Mouse (Mus musculus): Measurements from ENCODE around the gene Ptprr.

The Ptprr gene

GRCm38 (mm10) chr10:116264521-116264920, 246.5 kb downstream of the Ptprr start:
- DNase-seq (ENCODE audit: low read depth, low spot score) = no peak

- DNase-seq (ENCODE audit: low read depth, low spot score) = peak; percentile 91
Measured at GRCm38 (mm10) chr10:116266561-116267433, 248.8 kb downstream of the Ptprr start.

GRCm38 (mm10) chr10:116267434-116267822, 249.4 kb downstream of the Ptprr start:
- DNase-seq (ENCODE audit: low read depth, low spot score) = peak; percentile 26

GRCm38 (mm10) chr10:116268343-116268742, 250.3 kb downstream of the Ptprr start:
- peak; percentile 79 for DNase-seq (ENCODE audit: low read depth, low spot score)

GRCm38 (mm10) chr10:116270646-116271469, 252.8 kb downstream of the Ptprr start:
- no peak for DNase-seq (ENCODE audit: low read depth, low spot score)

GRCm38 (mm10) chr10:116271470-116271915, 253.5 kb downstream of the Ptprr start:
- no peak for DNase-seq (ENCODE audit: low read depth, low spot score)

- no peak for DNase-seq (ENCODE audit: low read depth, low spot score)
Measured at GRCm38 (mm10) chr10:116272156-116272555, 254.1 kb downstream of the Ptprr start.

- no peak for DNase-seq (ENCODE audit: low read depth, low spot score)
Measured at GRCm38 (mm10) chr10:116275280-116275679, 257.3 kb downstream of the Ptprr start, which contains the start of gene Ptprb. Gene Ptprb (plus strand): TSS chr10:116275523.

GRCm38 (mm10) chr10:116286697-116287344, 268.8 kb downstream of the Ptprr start:
- no peak for DNase-seq (ENCODE audit: low read depth, low spot score)

GRCm38 (mm10) chr10:116288130-116288529, 270.1 kb downstream of the Ptprr start:
- DNase-seq (ENCODE audit: low read depth, low spot score) = no peak

- DNase-seq (ENCODE audit: low read depth, low spot score) = no peak
Measured at GRCm38 (mm10) chr10:116290483-116290882, 272.5 kb downstream of the Ptprr start.

- DNase-seq (ENCODE audit: low read depth, low spot score) = peak; percentile 12
Measured at GRCm38 (mm10) chr10:116291153-116291755, 273.2 kb downstream of the Ptprr start.

- peak; percentile 69 for DNase-seq (ENCODE audit: low read depth, low spot score)
Measured at GRCm38 (mm10) chr10:116296439-116296838, 278.4 kb downstream of the Ptprr start.

GRCm38 (mm10) chr10:116297854-116298253, 279.8 kb downstream of the Ptprr start:
- DNase-seq (ENCODE audit: low read depth, low spot score) = peak; percentile 77

- DNase-seq (ENCODE audit: low read depth, low spot score) = no peak
Measured at GRCm38 (mm10) chr10:116300824-116301223, 282.8 kb downstream of the Ptprr start.

GRCm38 (mm10) chr10:116301258-116301657, 283.2 kb downstream of the Ptprr start:
- no peak for DNase-seq (ENCODE audit: low read depth, low spot score)

- peak; percentile 79 for DNase-seq (ENCODE audit: low read depth, low spot score)
Measured at GRCm38 (mm10) chr10:116304355-116304754, 286.3 kb downstream of the Ptprr start.

- DNase-seq (ENCODE audit: low read depth, low spot score) = peak; percentile 18
Measured at GRCm38 (mm10) chr10:116309460-116309859, 291.4 kb downstream of the Ptprr start.

GRCm38 (mm10) chr10:116310516-116311210, 292.6 kb downstream of the Ptprr start:
- no peak for DNase-seq (ENCODE audit: low read depth, low spot score)

GRCm38 (mm10) chr10:116319246-116319645, 301.2 kb downstream of the Ptprr start:
- peak; percentile 95 for DNase-seq (ENCODE audit: low read depth, low spot score)
